Mouse (Mus musculus) lung, postnatal 0 days (tissue): ENCODE data around the gene Fbxl21.

Source experiments
- CTCF ChIP-seq: IDR thresholded peaks from 2 replicates; pipeline ENCODE4 v1.5.1; 2016; ENCODE audit warnings: antibody characterized with exemption, mild to moderate bottlenecking
- EP300 ChIP-seq: IDR thresholded peaks from 2 replicates; pipeline ENCODE4 v1.6.1; 2016; ENCODE audit warnings: antibody characterized with exemption, mild to moderate bottlenecking, control low read depth

DNA sequence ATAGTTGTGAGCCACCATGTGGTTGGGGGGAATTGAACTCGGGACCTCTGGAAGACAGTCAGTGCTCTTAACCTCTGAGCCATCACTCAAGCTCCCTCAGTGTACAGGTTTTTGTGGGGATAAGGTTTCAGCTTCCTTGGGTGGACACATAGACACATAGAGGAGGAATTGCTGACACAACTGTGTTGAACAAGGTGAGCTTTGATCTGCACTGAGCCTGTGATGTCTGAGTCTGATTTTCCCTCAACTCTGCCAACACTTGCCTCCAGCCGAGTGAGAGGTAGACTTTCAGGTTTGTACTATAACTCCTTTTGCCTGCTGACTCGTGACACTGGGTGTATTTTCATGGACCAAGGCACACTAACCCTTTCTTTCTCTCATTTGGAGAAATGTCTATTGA, 34.4 kb downstream of the Fbxl21 start:
- no peak for TF ChIP-seq EP300
- TF ChIP-seq CTCF = no peak
